ENCODE assay signal across 20 mouse cellular contexts in genomic region chr1:132947811-132948210, GRCm38 (mm10).
A peak's percentile ranks its signal among the peaks of the same experiment; 100 is the strongest.
DNase-seq lines count a peak whose midpoint lies in the region; ATAC-seq and TF ChIP-seq lines count a peak whose summit lies in the region.
"Had no signal": no experiment of that assay in that cellular context is flagged by ENCODE, and none has a peak within 500 bp of the region (broad histone marks: within the 10 kb centered on the region; RNA-seq: fewer than 3 reads in every experiment).

No protein-coding gene starts in this region.

- no peaks in the 10 kb centered on the region for H3K36me3 ChIP-seq in ES-Bruce4 (ENCODE audit: control insufficient read depth, insufficient read depth, low read length, poor library complexity, severe bottlenecking)
- H3K36me3 ChIP-seq in kidney, embryonic 15.5 days = no peaks in the 10 kb centered on the region
- H3K36me3 ChIP-seq: embryonic facial prominence, embryonic 10.5 days; embryonic facial prominence, embryonic 12.5 days; forebrain, embryonic 15.5 days had no signal

- H3K27ac ChIP-seq in ES-Bruce4 (ENCODE audit: insufficient read depth, low read length) = no peak overlapping the region
- no peak overlapping the region for H3K27ac ChIP-seq in kidney, embryonic 15.5 days
- H3K27ac ChIP-seq: embryonic facial prominence, embryonic 10.5 days; embryonic facial prominence, embryonic 12.5 days; forebrain, embryonic 13.5 days; forebrain, embryonic 15.5 days had no signal

- peaks cover 2% of the 10 kb centered on the region for H3K4me1 ChIP-seq in ES-Bruce4 (ENCODE audit: control insufficient read depth, insufficient read depth, low read length)
- H3K4me1 ChIP-seq in kidney, embryonic 15.5 days = peaks cover 10% of the 10 kb centered on the region
- H3K4me1 ChIP-seq: embryonic facial prominence, embryonic 12.5 days had no signal

- DNase-seq in ES-CJ7 (ENCODE audit: low read depth, low spot score) = peak; percentile 41
- peak; percentile 50 for DNase-seq in ZHBTc4 (ENCODE audit: low read depth, low spot score)
- DNase-seq in spleen, adult 12 weeks (ENCODE audit: low spot score) = no peak
- DNase-seq in kidney, adult 18-20 months = no peak
- DNase-seq: adrenal gland, adult 2 months; adrenal gland, postnatal 10 days; adrenal gland, postnatal 25 days; cerebellum, adult 11-12 months; cerebellum, adult 2 months; cerebellum, adult 9-10 months; cerebellum, postnatal 10 days; cerebellum, postnatal 25 days; embryo, embryonic 11 days; forebrain, postnatal 0 days had no signal

- no peak for ATAC-seq in kidney, embryonic 15.5 days (replicated peaks; ENCODE audit: low FRiP score)
- ATAC-seq: forebrain, embryonic 13.5 days; forebrain, embryonic 15.5 days; forebrain, postnatal 0 days had no signal

- TF ChIP-seq CTCF in ES-Bruce4 (IDR thresholded peaks at IDR 0.05; ENCODE audit: low read depth, low read length) = no peak

- 0 out of 2 replicates have a peak, but pooled peaks have one; percentile 30 for TF ChIP-seq EP300 in ES-Bruce4 (IDR thresholded peaks at IDR 0.05; ENCODE audit: insufficient read depth, low read depth, low read length)

- no peak overlapping the region for H3K9ac ChIP-seq in ES-Bruce4 (ENCODE audit: low read depth, poor library complexity, severe bottlenecking)
- no peak overlapping the region for H3K9ac ChIP-seq in kidney, embryonic 15.5 days
- H3K9ac ChIP-seq: embryonic facial prominence, embryonic 12.5 days; forebrain, embryonic 13.5 days; forebrain, embryonic 15.5 days; forebrain, postnatal 0 days had no signal

- 69% methylated on average over 7 of the region's 7 CpGs for WGBS in kidney, embryonic 15.5 days

- no peaks in the 10 kb centered on the region for H3K27me3 ChIP-seq in ES-Bruce4 (ENCODE audit: control insufficient read depth, insufficient read depth, low read length, poor library complexity, severe bottlenecking)
- H3K27me3 ChIP-seq in kidney, embryonic 15.5 days = no peaks in the 10 kb centered on the region
- H3K27me3 ChIP-seq: embryonic facial prominence, embryonic 12.5 days; forebrain, embryonic 13.5 days; forebrain, embryonic 15.5 days had no signal

- no peak overlapping the region for H3K4me2 ChIP-seq in kidney, embryonic 15.5 days
- H3K4me2 ChIP-seq: embryonic facial prominence, embryonic 12.5 days; forebrain, embryonic 13.5 days; forebrain, embryonic 15.5 days had no signal

- H3K9me3 ChIP-seq in ES-Bruce4 (replicated peaks; ENCODE audit: control insufficient read depth, insufficient read depth, low read length, poor library complexity, severe bottlenecking) = no peaks in the 10 kb centered on the region
- no peaks in the 10 kb centered on the region for H3K9me3 ChIP-seq in kidney, embryonic 15.5 days (replicated peaks)
- H3K9me3 ChIP-seq: embryonic facial prominence, embryonic 10.5 days; embryonic facial prominence, embryonic 12.5 days; forebrain, embryonic 13.5 days; forebrain, embryonic 15.5 days had no signal

- H3K4me3 ChIP-seq in ES-Bruce4 (ENCODE audit: low read depth, low read length) = no peak overlapping the region
- H3K4me3 ChIP-seq in kidney, embryonic 15.5 days (replicated peaks) = no peak overlapping the region
- H3K4me3 ChIP-seq: embryonic facial prominence, embryonic 10.5 days; embryonic facial prominence, embryonic 12.5 days; forebrain, embryonic 13.5 days; forebrain, embryonic 15.5 days had no signal

- TF ChIP-seq POLR2A in ES-Bruce4 (IDR thresholded peaks at IDR 0.05; ENCODE audit: insufficient read depth, low read length) = no peak

Comparison
In these comparisons a context has a peak if more than half of its experiments do, and no peak if none do; other contexts are left out.
1. DNase-seq: peak in ES-CJ7 (single experiment) and ZHBTc4 (single experiment); none in spleen, adult 12 weeks (single experiment) and kidney, adult 18-20 months (single experiment).